Mouse (Mus musculus) kidney, adult 2 months (tissue): ENCODE measurements around the gene Gmnn. TPM values are rescaled to one million over a fixed set of nuclear protein-coding genes. Genes with fewer than 3 reads are reported as not detected.

ENCODE experiments used
- DNase-seq: peaks from one replicate; pipeline ENCODE4 v3.0.0; 2021
- H3K27ac ChIP-seq: fragments of 200-500 bp; 2 replicates; pipeline ENCODE4 v1.5.1; 2012; ENCODE audit warnings: low read depth, low read length, control low read depth, inconsistent platforms; ENCODE audit not compliant: insufficient read depth
- H3K27me3 ChIP-seq: fragments of 200-500 bp; replicated peaks from 2 replicates; pipeline ENCODE4 v1.6.1; 2012; ENCODE audit warnings: mild to moderate bottlenecking, moderate library complexity, low read length, inconsistent platforms; ENCODE audit not compliant: control insufficient read depth, insufficient read depth
- H3K36me3 ChIP-seq: fragments of 200-500 bp; 2 replicates; pipeline ENCODE4 v1.6.1; 2012; ENCODE audit warnings: mild to moderate bottlenecking, moderate library complexity, low read length, inconsistent platforms; ENCODE audit not compliant: control insufficient read depth, insufficient read depth
- H3K4me1 ChIP-seq: fragments of 200-500 bp; 2 replicates; pipeline ENCODE4 v1.6.1; 2011; ENCODE audit warnings: low read length; ENCODE audit not compliant: control insufficient read depth, insufficient read depth
- H3K4me3 ChIP-seq: fragments of 200-500 bp; 2 replicates; pipeline ENCODE4 v1.5.1; 2011; ENCODE audit warnings: mild to moderate bottlenecking, low read depth, low read length, control low read depth; ENCODE audit not compliant: insufficient read depth
- CTCF ChIP-seq: fragments of 200-500 bp; conservative IDR thresholded peaks from 2 replicates; pipeline ENCODE4 v1.5.1; 2011; ENCODE audit warnings: low read depth, mild to moderate bottlenecking, control low read depth, low read length, moderate library complexity, mixed read lengths; ENCODE audit not compliant: insufficient read depth, insufficient read length
- POLR2A ChIP-seq: fragments of 200-500 bp; IDR thresholded peaks from one replicate; pipeline ENCODE4 v1.6.1; 2011; ENCODE audit warnings: low read depth, low read length, control low read depth
- WGBS: fragments of 180-500 bp; shearing (Covaris S2); methylation state at CpG from one replicate; pipeline ENCODE4 v1.1.7; 2018; 5-methylcytosine and 5-hydroxymethylcytosine counted together
- polyA plus RNA-seq: library from polyadenylated mRNA; depleted of rRNA; stranded (reverse); fragments of >200 nt; gene quantifications from 2 replicates; pipeline ENCODE4 v1.2.3, GENCODE M21; 2012; rRNA removed

The Gmnn gene
- polyA plus RNA-seq, 1 experiment = 7.1 TPM

- Histone ChIP-seq H3K36me3 (no peaks in the 10 kb centered on the region), H3K4me3 (no peak overlapping the region), H3K27me3 (no peaks in the 10 kb centered on the region), H3K4me1 (no peaks in the 10 kb centered on the region), H3K27ac (no peak overlapping the region)
- no peak for DNase-seq
- TF ChIP-seq POLR2A = no peak
- TF ChIP-seq CTCF = no peak
- 68% methylated on average over 12 of the region's 12 CpGs for WGBS
Measured at GRCm38 (mm10) chr13:24709656-24710396, 51.9 kb downstream of the Gmnn start.

- Histone ChIP-seq H3K27ac (no peak overlapping the region), H3K27me3 (no peaks in the 10 kb centered on the region), H3K4me1 (no peaks in the 10 kb centered on the region), H3K36me3 (no peaks in the 10 kb centered on the region), H3K4me3 (no peak overlapping the region)
- TF ChIP-seq POLR2A (no peak), CTCF (no peak)
- WGBS = 78% methylated on average over 5 of the region's 5 CpGs
- no peak for DNase-seq
Measured at GRCm38 (mm10) chr13:24702128-24702527, 59.6 kb downstream of the Gmnn start.

Other genes starting within 250 kb of the Gmnn start
- gene Ripor2, start 179.7 kb downstream of the Gmnn start, polyA plus RNA-seq = 1.4 and 3.7 TPM in 2 replicates
- gene Armh2, start 20.7 kb downstream of the Gmnn start, polyA plus RNA-seq = not detected in 2 replicates
- gene BC005537, start 39.7 kb upstream of the Gmnn start, polyA plus RNA-seq = 35.3 and 42.4 TPM in 2 replicates
- 259 and 286 TPM in 2 replicates for gene Acot13, start 69.6 kb upstream of the Gmnn start, polyA plus RNA-seq
- gene Tdp2, start 69.8 kb upstream of the Gmnn start, polyA plus RNA-seq = 19.6 and 19.7 TPM in 2 replicates
- gene D130043K22Rik, start 83.2 kb upstream of the Gmnn start, polyA plus RNA-seq = 0.57 and 0.67 TPM in 2 replicates
- gene Aldh5a1, start 175.7 kb upstream of the Gmnn start, polyA plus RNA-seq = 16.5 and 17.6 TPM in 2 replicates
- gene Gpld1, start 181.2 kb upstream of the Gmnn start, polyA plus RNA-seq = 1.3 and 1.7 TPM in 2 replicates